17 mouse cellular contexts compared by ENCODE assay signal in genomic region chr12:108102119-108102518, GRCm38 (mm10).
"Had no signal": no experiment of that assay in that cellular context is flagged by ENCODE, and none has a peak within 500 bp of the region (broad histone marks: within the 10 kb centered on the region; RNA-seq: fewer than 3 reads in every experiment).

No protein-coding gene starts in this region.

- H3K27me3 ChIP-seq: lung, embryonic 15.5 days; midbrain, embryonic 13.5 days; midbrain, embryonic 15.5 days; neural tube, embryonic 12.5 days; stomach, embryonic 15.5 days had no signal

- H3K4me2 ChIP-seq: lung, embryonic 15.5 days; midbrain, embryonic 11.5 days; midbrain, embryonic 13.5 days; midbrain, embryonic 15.5 days; neural tube, embryonic 12.5 days; stomach, embryonic 15.5 days had no signal

- H3K9me3 ChIP-seq: lung, embryonic 15.5 days; megakaryocyte, embryonic 14.5 days; midbrain, embryonic 13.5 days; midbrain, embryonic 15.5 days; neural tube, embryonic 12.5 days; stomach, embryonic 15.5 days had no signal

- H3K36me3 ChIP-seq: midbrain, embryonic 15.5 days had no signal

- H3K9ac ChIP-seq: lung, embryonic 15.5 days; midbrain, embryonic 13.5 days; midbrain, embryonic 15.5 days; neural tube, embryonic 12.5 days; stomach, embryonic 15.5 days had no signal

- H3K4me1 ChIP-seq: lung, embryonic 15.5 days; neural tube, embryonic 12.5 days; stomach, embryonic 15.5 days had no signal

- DNase-seq: lung, adult 2 months; lung, postnatal 14 days; lung, postnatal 36 days; right cerebral cortex, postnatal 14 days; thymus, adult 2 months; thymus, postnatal 25 days; thymus, postnatal 4 days had no signal

- H3K27ac ChIP-seq: lung, embryonic 15.5 days; macrophage; midbrain, embryonic 13.5 days; midbrain, embryonic 15.5 days; neural tube, embryonic 12.5 days; stomach, embryonic 15.5 days; stomach, postnatal 0 days had no signal

- ATAC-seq: lung, postnatal 0 days; midbrain, embryonic 13.5 days; midbrain, embryonic 15.5 days had no signal

- H3K4me3 ChIP-seq: lung, embryonic 15.5 days; megakaryocyte, embryonic 14.5 days; midbrain, embryonic 13.5 days; midbrain, embryonic 15.5 days; neural tube, embryonic 12.5 days; stomach, embryonic 15.5 days had no signal
